Mouse (Mus musculus) monocyte, adult 5-6 weeks (primary cell): ENCODE results near the gene Cysltr1. TPM values are rescaled to one million over a fixed set of nuclear protein-coding genes. Genes with fewer than 3 reads are reported as not detected.
A peak's percentile ranks its signal among the peaks of the same experiment; 100 is the strongest.

Experiments used
- ATAC-seq: fragments of 153-309, 156-312 bp; replicated peaks from 2 replicates; pipeline ENCODE4 v1.8.0; 2017; ENCODE audit warnings: mild to moderate bottlenecking; ENCODE audit not compliant: low TSS enrichment, insufficient number of reproducible peaks, severe bottlenecking, poor library complexity, low FRiP score
- total RNA-seq: library from RNA; stranded (forward); fragments of 200-1000, 200-491, 200-594 nt; gene quantifications from 3 replicates; pipeline ENCODE4 v1.2.3, GENCODE M21; 2017

The Cysltr1 gene
- 0.76 to 5.3 TPM (median 2.0 TPM) in 3 replicates for total RNA-seq

DNA sequence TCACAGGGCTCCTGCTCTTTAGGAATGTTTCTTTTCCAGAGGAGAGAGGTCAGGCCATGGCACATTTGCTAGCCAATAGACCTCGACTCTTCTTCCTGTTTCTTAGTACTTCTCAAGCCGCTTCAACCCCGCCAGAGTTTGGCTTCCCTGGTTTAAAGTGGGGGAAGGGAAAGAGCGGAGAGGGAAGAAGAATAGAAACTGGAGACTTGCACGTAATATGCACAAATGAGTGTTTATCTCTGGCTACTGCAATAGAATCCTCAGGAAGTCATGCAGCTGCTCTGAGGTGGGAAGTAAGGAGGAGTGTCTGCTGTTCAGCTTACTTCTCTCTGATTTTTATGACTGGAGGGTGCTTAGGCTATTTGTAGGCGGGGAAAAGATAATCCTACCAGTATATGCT, at the start of gene Cysltr1:
Gene Cysltr1 (minus strand): TSS at position 294 of the 400 bp plus-strand sequence.
- 0 out of 2 replicates have a peak, but pooled peaks have one; percentile 31 for ATAC-seq

DNA sequence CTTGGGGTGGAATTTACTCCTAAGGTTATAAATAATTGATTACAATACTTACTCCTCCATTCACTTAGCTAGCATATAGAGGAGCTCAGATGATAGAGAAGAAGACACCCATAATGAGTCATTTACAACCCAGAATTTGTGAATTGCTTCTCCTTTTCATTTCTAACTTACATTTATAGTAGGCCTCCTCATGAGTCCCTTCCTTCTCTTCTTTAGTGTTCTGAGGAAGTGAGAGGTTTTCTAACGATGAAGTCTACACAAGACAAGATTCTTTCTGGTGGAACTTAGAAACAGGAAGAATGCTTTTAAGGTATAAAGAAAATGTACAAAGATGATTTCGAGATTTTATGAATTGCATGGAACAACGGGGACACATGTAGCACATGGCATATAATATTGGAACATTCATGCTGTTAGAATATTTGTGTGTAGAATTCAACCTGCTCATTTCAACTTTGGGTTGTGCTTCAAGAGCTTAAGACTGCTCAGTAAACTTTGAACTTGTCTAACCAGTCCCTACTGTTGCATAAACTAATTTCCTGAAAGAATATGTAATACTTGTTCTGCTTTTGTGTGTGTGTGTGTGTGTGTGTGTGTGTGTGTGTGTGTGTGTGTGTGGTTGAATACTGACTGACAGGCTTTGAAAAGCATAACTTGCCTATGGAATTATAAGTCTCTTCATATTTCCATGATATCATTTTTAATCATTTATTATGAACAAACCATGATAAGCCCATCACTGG, 31.5 kb upstream of the Cysltr1 start:
- 0 out of 2 replicates have a peak, but pooled peaks have one; percentile 40 for ATAC-seq

DNA sequence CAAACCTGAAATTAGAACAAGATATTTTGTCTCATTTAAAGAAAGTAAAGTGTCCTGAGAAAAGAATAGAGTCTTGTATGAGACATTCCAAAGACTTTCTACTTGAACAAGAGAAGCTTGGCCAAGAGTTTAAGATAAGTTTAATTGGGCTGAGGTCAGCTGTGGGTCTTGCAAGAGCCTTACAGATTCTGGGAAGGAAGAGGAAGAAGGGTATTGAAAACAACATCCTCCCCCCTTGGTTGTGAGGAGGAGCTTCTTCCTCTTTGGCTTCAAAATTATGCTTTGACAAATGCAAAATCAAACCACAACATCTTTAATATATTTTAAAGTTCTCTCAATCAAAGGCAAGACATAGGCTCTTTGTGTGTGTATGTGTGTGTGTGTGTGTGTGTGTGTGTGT, 30.1 kb upstream of the Cysltr1 start:
- peak; percentile 59; the same call in 1 of the 2 replicates for ATAC-seq

DNA sequence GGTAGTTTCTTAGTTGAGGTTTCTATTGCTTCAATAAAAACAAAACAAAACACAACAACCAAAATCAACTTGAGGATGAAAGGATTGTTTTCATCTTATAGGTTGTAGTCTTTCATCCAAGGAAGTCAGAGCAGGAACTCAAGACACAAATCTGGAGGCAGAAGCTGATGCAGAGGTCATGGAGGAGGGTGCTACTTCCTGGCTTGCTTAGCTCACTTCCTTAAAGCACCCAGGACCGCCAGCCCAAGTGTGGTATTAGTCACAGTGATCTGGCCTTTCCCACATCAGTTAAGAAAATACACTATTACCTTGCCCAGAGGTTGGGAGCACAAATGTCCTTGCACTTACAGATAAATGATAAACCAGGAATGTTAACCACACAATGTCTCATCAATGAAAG, 25.0 kb upstream of the Cysltr1 start:
- ATAC-seq: no peak

DNA sequence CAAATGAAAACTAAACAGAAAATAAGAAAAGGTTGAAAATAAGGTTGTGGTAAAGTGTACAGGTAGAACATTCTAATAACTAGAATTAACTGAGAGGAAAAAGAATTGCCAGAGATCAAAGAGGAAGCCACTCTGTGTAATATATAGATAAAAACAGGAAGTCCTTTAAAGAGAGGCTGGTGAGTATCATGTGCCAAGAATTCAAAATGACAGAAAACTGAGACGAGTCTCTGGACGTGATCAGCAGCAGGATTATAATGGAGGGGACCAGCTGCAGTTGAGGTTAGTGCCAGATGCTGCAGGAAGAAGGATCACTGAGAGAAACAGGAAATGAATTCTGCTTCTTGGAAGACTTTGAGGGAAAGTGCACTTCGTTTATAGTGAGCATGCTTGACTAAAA, 20.2 kb upstream of the Cysltr1 start:
- no peak for ATAC-seq

DNA sequence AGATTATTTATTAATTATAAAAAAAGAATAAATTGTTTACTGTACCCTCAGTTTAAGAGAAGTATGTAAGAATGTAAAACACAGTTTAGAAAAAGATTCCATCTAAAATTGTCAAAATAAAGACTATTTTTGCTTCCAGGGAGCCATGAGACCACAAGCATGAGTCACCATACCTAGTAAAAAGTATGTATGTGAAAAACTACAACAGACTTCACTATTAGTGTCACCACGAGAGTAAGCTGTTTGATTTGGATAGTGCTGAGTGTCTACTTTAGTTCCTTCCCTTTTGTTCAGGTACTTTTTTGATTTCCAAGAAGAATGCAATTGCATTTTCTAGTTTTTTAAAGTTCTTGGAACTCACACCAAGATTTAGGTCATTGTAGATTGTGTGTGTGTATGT, 19.0 kb upstream of the Cysltr1 start:
- ATAC-seq: no peak

DNA sequence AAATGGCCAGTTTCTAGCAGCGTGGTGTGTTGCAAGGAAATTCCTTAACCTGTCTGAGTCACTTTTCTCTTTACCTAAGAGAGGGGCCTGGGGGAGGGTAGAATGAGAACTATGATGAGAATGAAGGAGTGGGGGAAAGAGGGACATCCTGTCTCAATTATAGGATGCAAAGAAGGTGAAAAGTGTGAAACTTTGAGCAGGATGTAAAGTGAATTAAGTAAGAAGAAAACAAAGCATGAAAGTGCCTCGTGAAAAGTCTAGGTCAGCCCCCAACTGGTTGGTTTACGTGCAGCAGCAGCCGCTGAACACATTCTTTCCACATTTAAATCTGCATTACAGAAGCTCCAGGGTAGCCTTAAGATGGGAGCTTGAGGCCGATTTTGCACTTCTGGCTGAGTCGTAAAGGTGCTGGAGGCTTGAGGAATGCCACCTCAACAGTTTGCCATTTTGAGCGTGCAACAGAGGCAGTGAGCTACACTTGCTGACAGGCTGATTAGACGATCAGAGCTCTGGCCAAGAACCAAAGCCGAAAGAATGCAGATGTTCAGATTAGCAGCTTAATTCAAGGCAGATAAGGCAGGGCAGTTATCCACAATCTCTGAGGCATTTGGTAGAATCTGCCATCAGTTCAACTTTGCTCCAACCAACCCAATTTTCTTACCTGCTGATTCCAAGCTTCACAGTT, 763 bp downstream of the Cysltr1 start:
- no peak for ATAC-seq

DNA sequence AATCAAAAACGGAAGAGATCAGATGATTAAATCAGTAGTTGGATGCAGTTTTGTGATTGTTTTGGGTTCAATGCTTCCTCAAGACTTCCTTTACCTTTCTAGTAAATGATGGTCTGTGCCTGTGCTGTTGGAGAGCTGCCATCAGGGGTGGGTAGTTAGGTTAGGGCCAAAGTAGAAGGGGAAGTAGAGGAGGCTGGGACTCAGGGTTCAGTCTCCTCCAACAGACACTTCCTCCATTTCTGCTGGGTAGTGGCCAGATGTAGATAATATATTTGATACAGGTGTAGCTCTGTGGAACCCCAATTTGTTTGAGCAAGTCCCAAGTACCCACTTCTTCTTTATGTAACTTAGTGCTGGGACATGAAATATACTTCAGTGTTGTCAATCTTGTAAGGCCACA, 7.6 kb downstream of the Cysltr1 start:
- no peak for ATAC-seq

DNA sequence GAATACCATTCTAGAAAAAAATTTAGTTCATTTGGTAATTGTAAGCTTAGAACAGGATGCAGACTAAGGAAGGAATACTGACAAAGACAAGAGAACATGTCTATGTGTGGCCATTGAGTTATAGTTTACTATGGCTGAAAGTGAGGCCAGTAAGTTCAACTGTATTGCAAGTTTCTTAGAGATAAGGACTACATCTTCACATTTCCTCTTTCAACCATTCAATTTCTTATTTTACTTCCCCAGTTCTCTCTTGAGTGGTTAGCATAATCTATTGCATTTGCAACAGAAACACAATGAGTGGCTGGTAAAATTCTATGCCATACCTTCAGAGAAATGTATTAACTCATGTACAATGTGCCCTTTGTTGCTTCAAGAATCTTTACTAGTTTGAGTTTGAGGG, 9.6 kb downstream of the Cysltr1 start:
- no peak for ATAC-seq

DNA sequence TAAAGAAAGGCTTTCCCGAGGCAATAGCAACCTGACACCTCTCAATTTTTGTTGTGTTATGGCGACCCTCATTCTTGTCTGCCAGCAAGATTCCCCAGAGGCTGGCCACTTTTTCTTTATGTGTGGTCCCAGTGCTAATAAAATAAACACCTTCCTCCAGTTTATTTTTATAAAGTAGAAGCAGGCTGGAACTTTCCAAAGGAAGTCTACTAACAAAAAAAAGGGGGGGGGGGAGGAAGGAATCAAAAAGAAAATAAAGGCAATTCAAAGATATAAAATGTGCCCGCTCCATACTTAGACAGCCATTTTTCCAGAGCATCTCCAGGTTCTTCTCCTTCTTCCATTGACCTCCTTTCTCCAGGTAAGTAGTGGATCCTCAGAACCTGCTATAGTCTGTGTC, 20.6 kb downstream of the Cysltr1 start, which contains the start of gene Gm5127:
Gene Gm5127 (plus strand): TSS at position 301 of the 400 bp plus-strand sequence.
- no peak for ATAC-seq

DNA sequence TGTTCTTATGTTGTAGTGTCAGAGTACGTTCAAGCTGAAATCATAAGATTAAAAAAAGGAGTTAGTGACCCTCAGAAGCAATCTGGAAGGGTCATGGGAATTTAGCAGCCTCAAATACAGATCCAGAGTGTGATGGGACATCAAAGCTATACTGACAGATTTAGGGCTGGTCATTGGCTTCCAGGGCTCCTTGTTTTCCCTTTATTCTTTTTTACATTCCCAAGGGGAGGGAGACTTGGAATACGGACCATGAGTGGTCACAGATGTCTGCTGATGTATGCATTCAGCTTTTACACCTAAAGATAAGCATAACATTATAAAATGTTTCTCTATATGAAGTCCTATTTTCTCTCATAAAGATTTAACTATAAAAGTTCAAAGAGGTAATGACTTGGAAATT, 21.3 kb downstream of the Cysltr1 start:
- ATAC-seq: no peak

DNA sequence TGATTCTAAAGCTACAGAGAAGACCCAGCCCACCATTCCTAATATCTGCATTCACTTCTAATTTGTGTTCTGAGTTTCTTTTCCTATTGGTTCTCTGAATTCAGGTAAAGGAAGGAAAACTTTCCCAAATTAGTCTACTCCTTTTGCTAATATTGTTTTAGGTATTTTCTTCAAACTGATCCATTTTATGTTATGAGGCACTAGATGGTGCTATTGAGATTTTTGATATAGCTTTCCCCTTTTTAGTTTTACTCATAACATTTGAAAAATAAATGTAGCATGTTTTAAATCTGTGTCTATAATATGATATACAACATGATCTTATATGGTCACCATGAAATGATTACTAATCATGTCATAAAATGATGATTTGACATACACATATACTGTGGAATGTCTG, 23.1 kb downstream of the Cysltr1 start:
- no peak for ATAC-seq

DNA sequence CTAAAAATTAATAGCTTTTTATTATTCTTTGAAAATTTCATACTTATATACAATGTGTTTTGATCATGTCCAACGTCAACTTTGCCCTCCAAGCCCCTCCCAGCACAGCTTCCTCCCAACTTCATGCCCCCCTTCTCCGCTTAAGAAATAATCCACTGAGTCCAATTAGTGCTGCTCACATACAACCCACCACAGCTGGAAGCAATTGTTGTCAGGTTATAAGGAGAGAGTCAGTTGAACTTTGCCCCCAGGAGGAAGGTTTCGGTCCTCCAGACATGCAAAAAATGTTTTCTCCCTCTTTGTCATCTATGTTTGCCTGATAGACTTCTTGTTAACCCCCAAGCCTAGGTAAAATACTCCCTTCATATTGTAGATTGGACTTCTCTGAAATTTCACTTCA, 24.5 kb downstream of the Cysltr1 start:
- no peak for ATAC-seq

DNA sequence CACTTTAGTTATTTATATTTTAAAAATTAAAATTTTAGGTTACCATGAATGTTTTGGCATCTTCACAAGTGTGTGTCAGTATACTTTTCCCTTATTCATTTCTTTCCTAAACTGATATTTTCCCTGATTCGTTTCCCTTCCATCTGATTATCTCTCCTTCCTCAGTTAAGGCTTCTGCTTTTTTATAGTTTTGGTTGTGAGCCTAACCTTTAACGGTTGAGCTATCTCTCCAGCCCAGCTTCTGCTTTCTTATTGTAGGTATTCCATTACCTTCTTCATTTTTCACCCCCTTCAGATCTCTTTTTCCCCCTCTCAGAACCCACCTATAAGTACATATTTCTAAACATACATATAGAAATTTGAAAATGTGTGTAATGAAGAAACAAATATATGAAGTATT, 48.0 kb downstream of the Cysltr1 start:
- no peak for ATAC-seq

DNA sequence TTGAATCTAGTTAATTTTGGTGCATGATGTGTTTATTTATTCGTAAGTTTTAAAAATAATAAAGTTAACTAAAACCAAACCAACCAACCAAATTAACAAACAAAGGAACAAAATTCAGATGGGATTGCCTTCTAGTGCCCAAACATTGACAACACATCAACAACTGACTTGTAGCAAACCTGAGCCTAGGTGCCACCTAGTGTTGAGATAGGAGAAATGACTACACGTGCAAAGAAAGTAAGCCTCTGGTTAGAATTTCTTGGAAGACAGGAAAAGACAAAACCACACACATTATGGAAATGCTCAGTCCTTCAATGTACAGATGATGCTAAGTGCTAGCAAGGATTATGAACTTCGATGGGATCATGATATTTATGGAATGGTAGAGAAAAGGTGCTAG, 67.1 kb downstream of the Cysltr1 start:
- no peak for ATAC-seq

Other genes with a start within 250 kb of the Cysltr1 start
- gene Fndc3c1, start 118.3 kb downstream of the Cysltr1 start, total RNA-seq: not detected in 3 replicates
- 0.75 to 2.3 TPM in 2 of 3 replicates, not detected in the other for gene Gm5127, start 20.5 kb downstream of the Cysltr1 start, total RNA-seq
- not detected in 3 replicates for gene Rtl3, start 237.0 kb upstream of the Cysltr1 start, total RNA-seq